Mouse (Mus musculus) forebrain, embryonic 12.5 days (tissue): Measurements from ENCODE around the gene Mdh1b. TPM values are rescaled to one million over a fixed set of nuclear protein-coding genes. Genes with fewer than 3 reads are reported as not detected.

Source experiments
- ATAC-seq: fragments of 200-750 bp; cut with Nextera tagmentation; 2 replicates; pipeline ENCODE4 v1.8.0; 2017; ENCODE audit warnings: moderate TSS enrichment; ENCODE audit not compliant: low FRiP score
- H3K27ac ChIP-seq: fragments of 300-500 bp; sonication (generic); 2 replicates; pipeline ENCODE4 v1.5.1; 2016; ENCODE audit warnings: mild to moderate bottlenecking
- H3K27me3 ChIP-seq: fragments of 300-500 bp; sonication (generic); 2 replicates; pipeline ENCODE4 v1.6.1; 2016; ENCODE audit warnings: mild to moderate bottlenecking
- H3K36me3 ChIP-seq: fragments of 300-500 bp; sonication (generic); replicated peaks from 2 replicates; pipeline ENCODE4 v1.6.1; 2016; ENCODE audit warnings: mild to moderate bottlenecking
- H3K4me1 ChIP-seq: fragments of 300-500 bp; sonication (generic); 2 replicates; pipeline ENCODE4 v1.6.1; 2016
- H3K4me2 ChIP-seq: fragments of 300-500 bp; sonication (generic); 2 replicates; pipeline ENCODE4 v1.6.1; 2016; ENCODE audit warnings: mild to moderate bottlenecking, moderate library complexity
- H3K4me3 ChIP-seq: fragments of 300-500 bp; sonication (generic); replicated peaks from 2 replicates; pipeline ENCODE4 v1.5.1; 2016; ENCODE audit warnings: mild to moderate bottlenecking
- H3K9ac ChIP-seq: fragments of 300-500 bp; sonication (generic); 2 replicates; pipeline ENCODE4 v1.6.1; 2016; ENCODE audit warnings: mild to moderate bottlenecking
- H3K9me3 ChIP-seq: fragments of 300-500 bp; sonication (generic); 2 replicates; pipeline ENCODE4 v1.6.1; 2016
- WGBS: fragments of 180-500 bp; shearing (Covaris S2); methylation state at CpG from one replicate; pipeline ENCODE4 v1.1.7; 2016; 5-methylcytosine and 5-hydroxymethylcytosine counted together
- polyA plus RNA-seq: library from polyadenylated mRNA; unstranded; fragments of >200 nt; fragmentation: Nextera tagmentation; extraction: Ambion mirVana; gene quantifications from 2 replicates; pipeline ENCODE4 v1.2.1, GENCODE M21; 2016

The Mdh1b gene
- polyA plus RNA-seq, 1 experiment from 2014 or later: 0.42 TPM

- no peak for ATAC-seq
- Histone ChIP-seq H3K4me3 (no peak overlapping the region), H3K36me3 (no peaks in the 10 kb centered on the region), H3K4me1 (no peaks in the 10 kb centered on the region), H3K27ac (no peak overlapping the region), H3K9ac (no peak overlapping the region), H3K27me3 (no peaks in the 10 kb centered on the region), H3K4me2 (no peak overlapping the region), H3K9me3 (no peaks in the 10 kb centered on the region)
- WGBS: 67% methylated on average over 3 of the region's 3 CpGs
These were observed 21.2 kb downstream of the Mdh1b start for GRCm38 (mm10) chr1:63708876-63709275.

- H3K4me2 ChIP-seq: no peak overlapping the region
- no peak for ATAC-seq
- H3K4me1 ChIP-seq: no peaks in the 10 kb centered on the region
- 85% methylated on average over 5 of the region's 5 CpGs for WGBS
- no peaks in the 10 kb centered on the region for H3K9me3 ChIP-seq
- no peaks in the 10 kb centered on the region for H3K36me3 ChIP-seq
- H3K9ac ChIP-seq: no peak overlapping the region
- no peak overlapping the region for H3K4me3 ChIP-seq
- no peaks in the 10 kb centered on the region for H3K27me3 ChIP-seq
- H3K27ac ChIP-seq: no peak overlapping the region
These were observed 24.4 kb downstream of the Mdh1b start for GRCm38 (mm10) chr1:63705733-63706132.

GRCm38 (mm10) chr1:63696861-63697260 lies 33.3 kb downstream of the Mdh1b start:
- no peak for ATAC-seq
- Histone ChIP-seq H3K4me3 (no peak overlapping the region), H3K4me1 (no peaks in the 10 kb centered on the region), H3K27me3 (no peaks in the 10 kb centered on the region), H3K27ac (no peak overlapping the region), H3K9me3 (no peaks in the 10 kb centered on the region), H3K9ac (no peak overlapping the region), H3K36me3 (no peaks in the 10 kb centered on the region), H3K4me2 (no peak overlapping the region)
- WGBS: 80% methylated on average over 3 of the region's 3 CpGs

GRCm38 (mm10) chr1:63686827-63687226 lies 43.3 kb downstream of the Mdh1b start, which contains the start of gene Dytn:
Dytn (minus strand) TSS chr1:63686927.
- no peak for ATAC-seq
- Histone ChIP-seq H3K4me1 (no peaks in the 10 kb centered on the region), H3K4me2 (no peak within 1 kb of the TSS), H3K9ac (no peak within 1 kb of the TSS), H3K27ac (no peak within 1 kb of the TSS), H3K4me3 (no peak within 1 kb of the TSS), H3K9me3 (no peaks in the 10 kb centered on the region), H3K27me3 (no peaks in the 10 kb centered on the region), H3K36me3 (no peaks in the 10 kb centered on the region)
- WGBS: 89% methylated on average over 4 of the region's 4 CpGs

- no peak overlapping the region for H3K4me2 ChIP-seq
- H3K4me1 ChIP-seq: no peaks in the 10 kb centered on the region
- H3K9me3 ChIP-seq: no peaks in the 10 kb centered on the region
- H3K9ac ChIP-seq: no peak overlapping the region
- no peak overlapping the region for H3K27ac ChIP-seq
- no peaks in the 10 kb centered on the region for H3K36me3 ChIP-seq
- no peak overlapping the region for H3K4me3 ChIP-seq
- H3K27me3 ChIP-seq: no peaks in the 10 kb centered on the region
- ATAC-seq: no peak
- WGBS: 94% methylated on average over 3 of the region's 3 CpGs
These were observed 54.1 kb downstream of the Mdh1b start for GRCm38 (mm10) chr1:63675975-63676374.

- Histone ChIP-seq H3K4me2 (peak overlapping the region; percentile 40), H3K27me3 (no peaks in the 10 kb centered on the region; the same call in 1 of the 2 replicates), H3K4me1 (peaks cover 19% of the 10 kb centered on the region), H3K36me3 (no peaks in the 10 kb centered on the region), H3K27ac (no peak overlapping the region), H3K9me3 (no peaks in the 10 kb centered on the region), H3K4me3 (no peak overlapping the region), H3K9ac (no peak overlapping the region)
- 3% methylated on average over 3 of the region's 3 CpGs for WGBS
- peak; percentile 71 for ATAC-seq
These were observed 61.3 kb downstream of the Mdh1b start for GRCm38 (mm10) chr1:63668852-63669160.

GRCm38 (mm10) chr1:63667949-63668851 lies 61.9 kb downstream of the Mdh1b start:
- Histone ChIP-seq H3K36me3 (no peaks in the 10 kb centered on the region), H3K4me3 (no peak overlapping the region), H3K9me3 (no peaks in the 10 kb centered on the region), H3K9ac (0 out of 2 replicates have a peak overlapping the region, but pooled peaks have one; percentile 1), H3K4me1 (peaks cover 19% of the 10 kb centered on the region), H3K27me3 (no peaks in the 10 kb centered on the region; the same call in 1 of the 2 replicates), H3K4me2 (peak overlapping the region; percentile 40), H3K27ac (no peak overlapping the region)
- ATAC-seq: peak; percentile 70
- 15% methylated on average over 13 of the region's 13 CpGs for WGBS

- WGBS: 35% methylated on average over 9 of the region's 9 CpGs
- peak; percentile 36; the same call in 1 of the 2 replicates for ATAC-seq
- Histone ChIP-seq H3K4me2 (peak overlapping the region; percentile 40; the same call in 1 of the 2 replicates), H3K9ac (no peak overlapping the region), H3K9me3 (no peaks in the 10 kb centered on the region), H3K36me3 (no peaks in the 10 kb centered on the region), H3K27me3 (no peaks in the 10 kb centered on the region; the same call in 1 of the 2 replicates), H3K4me3 (no peak overlapping the region), H3K4me1 (peaks cover 19% of the 10 kb centered on the region), H3K27ac (0 out of 2 replicates have a peak overlapping the region, but pooled peaks have one; percentile 42)
These were observed 62.7 kb downstream of the Mdh1b start for GRCm38 (mm10) chr1:63667201-63667948.

- H3K27ac ChIP-seq: no peak overlapping the region
- H3K4me3 ChIP-seq: no peak overlapping the region
- no peak for ATAC-seq
- H3K9ac ChIP-seq: no peak overlapping the region
- H3K4me1 ChIP-seq: peaks cover 19% of the 10 kb centered on the region
- H3K27me3 ChIP-seq: peaks cover 2% of the 10 kb centered on the region; the same call in 1 of the 2 replicates
- H3K9me3 ChIP-seq: no peaks in the 10 kb centered on the region
- H3K36me3 ChIP-seq: no peaks in the 10 kb centered on the region
- no peak overlapping the region for H3K4me2 ChIP-seq
- 95% methylated on average over 2 of the region's 2 CpGs for WGBS
These were observed 64.0 kb downstream of the Mdh1b start for GRCm38 (mm10) chr1:63666089-63666488.

GRCm38 (mm10) chr1:63659591-63659990 lies 70.5 kb downstream of the Mdh1b start:
- H3K36me3 ChIP-seq: no peaks in the 10 kb centered on the region
- H3K9ac ChIP-seq: no peak overlapping the region
- no peaks in the 10 kb centered on the region for H3K9me3 ChIP-seq
- H3K27ac ChIP-seq: no peak overlapping the region
- no peak overlapping the region for H3K4me2 ChIP-seq
- no peak; the same call in 1 of the 2 replicates for ATAC-seq
- 0 out of 2 replicates have a peak, but pooled peaks cover 8% of the 10 kb centered on the region for H3K27me3 ChIP-seq
- H3K4me1 ChIP-seq: no peaks in the 10 kb centered on the region
- WGBS: 2% methylated on average over 7 of the region's 7 CpGs
- H3K4me3 ChIP-seq: no peak overlapping the region

- Histone ChIP-seq H3K4me3 (no peak overlapping the region), H3K27ac (no peak overlapping the region), H3K36me3 (no peaks in the 10 kb centered on the region), H3K9ac (no peak overlapping the region), H3K27me3 (0 out of 2 replicates have a peak, but pooled peaks cover 8% of the 10 kb centered on the region), H3K9me3 (no peaks in the 10 kb centered on the region), H3K4me1 (no peaks in the 10 kb centered on the region), H3K4me2 (no peak overlapping the region)
- 16% methylated on average over 6 of the region's 6 CpGs for WGBS
- ATAC-seq: no peak
These were observed 72.1 kb downstream of the Mdh1b start for GRCm38 (mm10) chr1:63658016-63658415.
